Mouse (Mus musculus): Measurements from ENCODE around the gene Tmod2. TPM values are rescaled to one million over a fixed set of nuclear protein-coding genes. Genes with fewer than 3 reads are reported as not detected.
A peak's percentile ranks its signal among the peaks of the same experiment; 100 is the strongest.
"Not testable (repeated sequence)": the region's sequence is repeated elsewhere in the genome, so short reads cannot be mapped to it uniquely, and the experiment has no call there.

The Tmod2 gene
- 5.2 and 8.9 TPM in 2 replicates for polyA plus RNA-seq (2015; fragmentation: Nextera tagmentation; extraction: Ambion mirVana)

GRCm38 (mm10) chr9:75610571-75611493 lies at the start of gene Tmod2:
Tmod2 (minus strand) TSS chr9:75611325.
- WGBS, result under 1% methylated on average over 72 of the region's 74 CpGs
- no peak within 1 kb of the TSS for H3K27ac ChIP-seq
- peaks cover 19% of the 10 kb centered on the region; the same call in 1 of the 2 replicates for H3K27me3 ChIP-seq
- H3K9me3 ChIP-seq (replicated peaks), result no peaks in the 10 kb centered on the region
- H3K4me2 ChIP-seq, result peak within 1 kb of the TSS; percentile 94
- peak within 1 kb of the TSS; percentile 58 for H3K9ac ChIP-seq
- H3K4me1 ChIP-seq (replicated peaks), result no peaks in the 10 kb centered on the region; the same call in 1 of the 2 replicates
- peak; percentile 83 for ATAC-seq (replicated peaks; ENCODE audit: insufficient number of reproducible peaks, insufficient read depth, low FRiP score, low read depth)
- no peaks in the 10 kb centered on the region for H3K36me3 ChIP-seq
- H3K4me3 ChIP-seq, result peak within 1 kb of the TSS; percentile 60

- Histone ChIP-seq H3K9ac (no peak overlapping the region), H3K27me3 (no peaks in the 10 kb centered on the region), H3K36me3 (no peaks in the 10 kb centered on the region), H3K27ac (no peak overlapping the region), H3K4me1 (replicated peaks) (no peaks in the 10 kb centered on the region), H3K4me3 (no peak overlapping the region), H3K9me3 (replicated peaks) (no peaks in the 10 kb centered on the region), H3K4me2 (no peak overlapping the region)
- 57% methylated on average over 8 of the region's 8 CpGs for WGBS
- ATAC-seq (replicated peaks; ENCODE audit: insufficient number of reproducible peaks, insufficient read depth, low FRiP score, low read depth), result no peak
Observed at GRCm38 (mm10) chr9:75660917-75661316, 49.8 kb upstream of the Tmod2 start.

GRCm38 (mm10) chr9:75656456-75656855 lies 45.3 kb upstream of the Tmod2 start:
- not testable (repeated sequence) for H3K9ac ChIP-seq; H3K36me3 ChIP-seq; H3K27me3 ChIP-seq; H3K4me3 ChIP-seq; H3K27ac ChIP-seq; H3K9me3 ChIP-seq (replicated peaks); H3K4me1 ChIP-seq (replicated peaks); H3K4me2 ChIP-seq; ATAC-seq (replicated peaks; ENCODE audit: insufficient number of reproducible peaks, insufficient read depth, low FRiP score, low read depth)
- 81% methylated on average over 2 of the region's 3 CpGs for WGBS

- Histone ChIP-seq H3K36me3 (no peaks in the 10 kb centered on the region), H3K27me3 (no peaks in the 10 kb centered on the region), H3K4me1 (replicated peaks) (peaks cover 8% of the 10 kb centered on the region), H3K9me3 (replicated peaks) (no peaks in the 10 kb centered on the region), H3K9ac (no peak overlapping the region), H3K4me3 (no peak overlapping the region), H3K27ac (peak overlapping the region; percentile 58; the same call in 1 of the 2 replicates), H3K4me2 (peak overlapping the region; percentile 14; the same call in 1 of the 2 replicates)
- WGBS, result 24% methylated on average over 12 of the region's 12 CpGs
- no peak for ATAC-seq (replicated peaks; ENCODE audit: insufficient number of reproducible peaks, insufficient read depth, low FRiP score, low read depth)
Observed at GRCm38 (mm10) chr9:75653981-75654911, 43.1 kb upstream of the Tmod2 start.

- Histone ChIP-seq H3K27me3 (no peaks in the 10 kb centered on the region), H3K36me3 (no peaks in the 10 kb centered on the region), H3K9me3 (replicated peaks) (no peaks in the 10 kb centered on the region), H3K27ac (no peak overlapping the region), H3K4me2 (no peak overlapping the region), H3K9ac (no peak overlapping the region), H3K4me3 (no peak overlapping the region), H3K4me1 (replicated peaks) (no peaks in the 10 kb centered on the region)
- 41% methylated on average over 3 of the region's 3 CpGs for WGBS
- no peak for ATAC-seq (replicated peaks; ENCODE audit: insufficient number of reproducible peaks, insufficient read depth, low FRiP score, low read depth)
Observed at GRCm38 (mm10) chr9:75645405-75645804, 34.3 kb upstream of the Tmod2 start.

GRCm38 (mm10) chr9:75634226-75634625 lies 23.1 kb upstream of the Tmod2 start:
- no peaks in the 10 kb centered on the region for H3K9me3 ChIP-seq (replicated peaks)
- no peak for ATAC-seq (replicated peaks; ENCODE audit: insufficient number of reproducible peaks, insufficient read depth, low FRiP score, low read depth)
- peaks cover 11% of the 10 kb centered on the region; the same call in 1 of the 2 replicates for H3K4me1 ChIP-seq (replicated peaks)
- no peaks in the 10 kb centered on the region for H3K27me3 ChIP-seq
- H3K4me2 ChIP-seq, result no peak overlapping the region
- H3K4me3 ChIP-seq, result no peak overlapping the region
- no peaks in the 10 kb centered on the region; the same call in 1 of the 2 replicates for H3K36me3 ChIP-seq
- H3K27ac ChIP-seq, result no peak overlapping the region
- no peak overlapping the region for H3K9ac ChIP-seq
- 77% methylated on average over 4 of the region's 4 CpGs for WGBS

GRCm38 (mm10) chr9:75633603-75634002 lies 22.5 kb upstream of the Tmod2 start:
- no peaks in the 10 kb centered on the region for H3K9me3 ChIP-seq (replicated peaks)
- H3K27me3 ChIP-seq, result no peaks in the 10 kb centered on the region
- peaks cover 11% of the 10 kb centered on the region; the same call in 1 of the 2 replicates for H3K4me1 ChIP-seq (replicated peaks)
- 86% methylated on average over 8 of the region's 8 CpGs for WGBS
- H3K9ac ChIP-seq, result no peak overlapping the region
- H3K36me3 ChIP-seq, result no peaks in the 10 kb centered on the region; the same call in 1 of the 2 replicates
- no peak for ATAC-seq (replicated peaks; ENCODE audit: insufficient number of reproducible peaks, insufficient read depth, low FRiP score, low read depth)
- H3K4me2 ChIP-seq, result no peak overlapping the region
- H3K4me3 ChIP-seq, result no peak overlapping the region
- no peak overlapping the region for H3K27ac ChIP-seq

- Histone ChIP-seq H3K9ac (no peak overlapping the region), H3K9me3 (replicated peaks) (no peaks in the 10 kb centered on the region), H3K36me3 (no peaks in the 10 kb centered on the region; the same call in 1 of the 2 replicates), H3K27ac (no peak overlapping the region), H3K4me3 (no peak overlapping the region), H3K4me1 (replicated peaks) (peaks cover 11% of the 10 kb centered on the region; the same call in 1 of the 2 replicates), H3K4me2 (no peak overlapping the region), H3K27me3 (no peaks in the 10 kb centered on the region)
- no peak for ATAC-seq (replicated peaks; ENCODE audit: insufficient number of reproducible peaks, insufficient read depth, low FRiP score, low read depth)
- 43% methylated on average over 1 of the region's 1 CpGs for WGBS
Observed at GRCm38 (mm10) chr9:75632902-75633301, 21.8 kb upstream of the Tmod2 start.

- Histone ChIP-seq H3K4me1 (replicated peaks) (peaks cover 11% of the 10 kb centered on the region; the same call in 1 of the 2 replicates), H3K9me3 (replicated peaks) (no peaks in the 10 kb centered on the region), H3K36me3 (no peaks in the 10 kb centered on the region), H3K4me2 (no peak overlapping the region), H3K4me3 (no peak overlapping the region), H3K27ac (peak overlapping the region; percentile 11; the same call in 1 of the 2 replicates), H3K9ac (no peak overlapping the region), H3K27me3 (no peaks in the 10 kb centered on the region)
- ATAC-seq (replicated peaks; ENCODE audit: insufficient number of reproducible peaks, insufficient read depth, low FRiP score, low read depth), result no peak
- 52% methylated on average over 10 of the region's 10 CpGs for WGBS
Observed at GRCm38 (mm10) chr9:75632111-75632510, 21.0 kb upstream of the Tmod2 start.

- ATAC-seq (replicated peaks; ENCODE audit: insufficient number of reproducible peaks, insufficient read depth, low FRiP score, low read depth), result no peak
- H3K9ac ChIP-seq, result no peak overlapping the region
- H3K36me3 ChIP-seq, result no peaks in the 10 kb centered on the region
- peaks cover 11% of the 10 kb centered on the region; the same call in 1 of the 2 replicates for H3K4me1 ChIP-seq (replicated peaks)
- no peaks in the 10 kb centered on the region for H3K27me3 ChIP-seq
- no peaks in the 10 kb centered on the region for H3K9me3 ChIP-seq (replicated peaks)
- H3K4me2 ChIP-seq, result no peak overlapping the region
- H3K4me3 ChIP-seq, result no peak overlapping the region
- H3K27ac ChIP-seq, result peak overlapping the region; percentile 46; the same call in 1 of the 2 replicates
- WGBS, result 66% methylated on average over 8 of the region's 8 CpGs
Observed at GRCm38 (mm10) chr9:75630823-75631454, 19.8 kb upstream of the Tmod2 start.

Data from heart, embryonic 15.5 days (tissue).